8 mouse cellular contexts compared by ENCODE assay signal in the genomic region with DNA sequence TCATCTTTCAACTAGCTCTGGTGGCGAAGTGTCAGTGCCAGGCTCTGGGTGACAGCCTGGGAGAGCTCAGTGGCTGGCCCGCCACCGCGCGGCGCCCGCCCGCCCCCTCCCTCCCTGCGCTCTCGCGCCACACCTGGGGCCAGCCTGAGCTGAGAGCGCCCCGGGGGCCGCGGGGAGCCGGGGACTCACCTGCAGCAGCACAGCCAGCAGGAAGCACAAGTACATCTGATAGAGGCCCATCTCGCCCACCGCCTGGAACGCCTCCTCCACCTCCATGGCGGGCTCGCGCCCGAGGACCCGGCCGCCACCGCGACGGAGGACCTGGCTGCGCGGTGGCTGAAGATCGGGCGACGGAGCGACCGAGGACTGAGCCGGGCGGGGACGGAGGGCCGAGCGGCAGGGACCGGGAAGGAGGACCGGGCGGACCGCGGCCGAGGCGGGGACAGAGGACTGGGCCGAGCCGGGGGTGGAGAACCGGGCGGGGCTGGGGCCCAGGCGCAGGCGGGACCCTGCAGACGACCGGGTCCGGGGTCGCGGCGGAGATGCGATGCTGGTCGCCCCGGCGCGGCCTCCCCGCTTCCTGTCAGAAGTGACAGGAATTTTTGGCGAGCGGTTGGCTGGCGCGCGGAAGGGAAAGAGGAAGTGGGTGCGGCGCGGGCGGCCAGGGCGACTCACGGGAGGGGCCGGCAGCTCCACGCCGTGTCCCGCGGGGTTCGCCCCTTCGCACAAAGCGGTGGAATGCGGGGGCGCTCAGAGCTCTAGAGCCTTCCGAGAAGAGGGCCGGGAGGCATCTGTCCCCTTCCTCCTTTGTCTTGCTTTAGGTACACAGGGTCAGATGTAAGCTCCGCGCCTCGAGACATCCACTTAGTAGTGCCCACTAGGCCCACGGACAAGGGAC. TPM values are rescaled to one million over a fixed set of nuclear protein-coding genes. Genes with fewer than 3 reads are reported as not detected.
DNase-seq lines count a peak whose midpoint lies in the region; ATAC-seq and TF ChIP-seq lines count a peak whose summit lies in the region.

A gene (minus strand): TSS at position 611 of the 898 bp plus-strand sequence.

- peak within 1 kb of the TSS; percentile 55 for H3K4me3 ChIP-seq in C2C12 (ENCODE audit: insufficient read depth, poor library complexity, severe bottlenecking)
- peak within 1 kb of the TSS; percentile 84 for H3K4me3 ChIP-seq in bone marrow, adult 2 months (replicated peaks; ENCODE audit: control insufficient read depth, low read depth, low read length)
- peak within 1 kb of the TSS; percentile 63 for H3K4me3 ChIP-seq in forebrain, embryonic 11.5 days (ENCODE audit: low read depth, low read length)
- H3K4me3 ChIP-seq in heart, embryonic 16.5 days (ENCODE audit: low read length): peak within 1 kb of the TSS; percentile 83
- peak within 1 kb of the TSS; percentile 77 for H3K4me3 ChIP-seq in lung, embryonic 14.5 days (ENCODE audit: low read depth, low read length)
- H3K4me3 ChIP-seq in neural tube, embryonic 15.5 days (replicated peaks): peak within 1 kb of the TSS; percentile 85

- H3K4me1 ChIP-seq in bone marrow, adult 2 months (ENCODE audit: control insufficient read depth, insufficient read depth, low read length): no peaks in the 10 kb centered on the region; the same call in 1 of the 2 replicates
- H3K4me1 ChIP-seq in forebrain, embryonic 11.5 days (replicated peaks; ENCODE audit: control insufficient read depth, insufficient read depth, low read length): peaks cover 2% of the 10 kb centered on the region; the same call in 1 of the 2 replicates
- peaks cover 18% of the 10 kb centered on the region for H3K4me1 ChIP-seq in heart, embryonic 16.5 days (ENCODE audit: control insufficient read depth, insufficient read depth, low read length)
- H3K4me1 ChIP-seq in lung, embryonic 14.5 days (ENCODE audit: insufficient read depth): peaks cover 8% of the 10 kb centered on the region; the same call in 1 of the 2 replicates
- peaks cover 33% of the 10 kb centered on the region for H3K4me1 ChIP-seq in neural tube, embryonic 15.5 days

- H3K36me3 ChIP-seq in C2C12 (ENCODE audit: control insufficient read depth, insufficient read depth): no peaks in the 10 kb centered on the region
- no peaks in the 10 kb centered on the region for H3K36me3 ChIP-seq in forebrain, embryonic 11.5 days (ENCODE audit: control insufficient read depth, insufficient read depth, low read length)
- H3K36me3 ChIP-seq in heart, embryonic 16.5 days (ENCODE audit: control insufficient read depth, insufficient read depth): no peaks in the 10 kb centered on the region
- H3K36me3 ChIP-seq in lung, embryonic 14.5 days (ENCODE audit: insufficient read depth): no peaks in the 10 kb centered on the region
- H3K36me3 ChIP-seq in neural tube, embryonic 15.5 days: no peaks in the 10 kb centered on the region

- H3K79me3 ChIP-seq in C2C12 (ENCODE audit: low read depth): peaks cover 1% of the 10 kb centered on the region

- no peaks in the 10 kb centered on the region for H3K9me3 ChIP-seq in forebrain, embryonic 11.5 days (ENCODE audit: control insufficient read depth, low read length)
- no peaks in the 10 kb centered on the region for H3K9me3 ChIP-seq in heart, embryonic 16.5 days (replicated peaks; ENCODE audit: control insufficient read depth, low read length)
- H3K9me3 ChIP-seq in lung, embryonic 14.5 days (ENCODE audit: low read depth, low read length): no peaks in the 10 kb centered on the region
- H3K9me3 ChIP-seq in neural tube, embryonic 15.5 days (replicated peaks): no peaks in the 10 kb centered on the region

- peak within 1 kb of the TSS; percentile 77 for H3K4me2 ChIP-seq in forebrain, embryonic 11.5 days (ENCODE audit: low read depth, low read length, severe bottlenecking)
- H3K4me2 ChIP-seq in heart, embryonic 16.5 days (ENCODE audit: low read depth, low read length): peak within 1 kb of the TSS; percentile 76
- H3K4me2 ChIP-seq in lung, embryonic 14.5 days: peak within 1 kb of the TSS; percentile 76
- H3K4me2 ChIP-seq in neural tube, embryonic 15.5 days: peak within 1 kb of the TSS; percentile 82

- TF ChIP-seq CTCF in C2C12 (IDR thresholded peaks at IDR 0.05; ENCODE audit: control insufficient read depth, insufficient read depth, insufficient read length): no peak
- TF ChIP-seq CTCF in bone marrow, adult 2 months (IDR thresholded peaks at IDR 0.05; ENCODE audit: control insufficient read depth, insufficient read depth, low read length): no peak
- no peak for TF ChIP-seq CTCF in lung, embryonic 14.5 days (IDR thresholded peaks at IDR 0.05; ENCODE audit: low read depth)

- DNase-seq in forebrain, embryonic 11.5 days (ENCODE audit: low spot score): peak; percentile 80
- DNase-seq in kidney, postnatal 25 days: peak; percentile 78 to 83
- peak; percentile 82 for DNase-seq in lung, embryonic 14.5 days
- peak; percentile 43 for DNase-seq in testis, postnatal 14 days (ENCODE audit: low spot score)

- H3K79me2 ChIP-seq in C2C12 (ENCODE audit: control insufficient read depth, insufficient read depth): no peaks in the 10 kb centered on the region

- peak within 1 kb of the TSS; percentile 86 for H3K9ac ChIP-seq in forebrain, embryonic 11.5 days (ENCODE audit: low read length)
- H3K9ac ChIP-seq in heart, embryonic 16.5 days (ENCODE audit: low read length): peak within 1 kb of the TSS; percentile 94
- H3K9ac ChIP-seq in lung, embryonic 14.5 days: peak within 1 kb of the TSS; percentile 84
- peak within 1 kb of the TSS; percentile 92 for H3K9ac ChIP-seq in neural tube, embryonic 15.5 days (replicated peaks)

- ATAC-seq in forebrain, embryonic 11.5 days (replicated peaks; ENCODE audit: low FRiP score): peak; percentile 84
- ATAC-seq in heart, embryonic 16.5 days (replicated peaks; ENCODE audit: extremely low read depth, insufficient read depth, low FRiP score): peak; percentile 82
- peak; percentile 79 for ATAC-seq in lung, embryonic 14.5 days (ENCODE audit: insufficient read depth)
- ATAC-seq in neural tube, embryonic 15.5 days (ENCODE audit: low FRiP score): peak; percentile 88

- WGBS in bone marrow, adult 2 months: 1% methylated on average over 89 of the region's 92 CpGs
- WGBS in forebrain, embryonic 11.5 days: under 1% methylated on average over 76 of the region's 92 CpGs
- WGBS in heart, embryonic 16.5 days: under 1% methylated on average over 92 of the region's 92 CpGs
- WGBS in lung, embryonic 14.5 days: 1% methylated on average over 86 of the region's 92 CpGs
- WGBS in neural tube, embryonic 15.5 days: under 1% methylated on average over 60 of the region's 92 CpGs

- H3K27ac ChIP-seq in bone marrow, adult 2 months (ENCODE audit: control insufficient read depth, insufficient read depth, low read depth, low read length, poor library complexity): peak within 1 kb of the TSS; percentile 100
- H3K27ac ChIP-seq in forebrain, embryonic 11.5 days (ENCODE audit: low read depth, low read length): peak within 1 kb of the TSS; percentile 72
- H3K27ac ChIP-seq in heart, embryonic 16.5 days (ENCODE audit: low read length): peak within 1 kb of the TSS; percentile 93
- peak within 1 kb of the TSS; percentile 88 for H3K27ac ChIP-seq in lung, embryonic 14.5 days (ENCODE audit: low read depth)
- peak within 1 kb of the TSS; percentile 94 for H3K27ac ChIP-seq in neural tube, embryonic 15.5 days (replicated peaks)

- 0 out of 2 replicates have a peak, but pooled peaks have one; percentile 35 for TF ChIP-seq POLR2A in bone marrow, adult 2 months (IDR thresholded peaks at IDR 0.05; ENCODE audit: borderline replicate concordance, control insufficient read depth, low read depth, low read length)

- H3K27me3 ChIP-seq in C2C12 (ENCODE audit: control insufficient read depth, insufficient read depth, insufficient read length): no peaks in the 10 kb centered on the region
- no peaks in the 10 kb centered on the region for H3K27me3 ChIP-seq in forebrain, embryonic 11.5 days (ENCODE audit: control insufficient read depth, insufficient read depth, low read length)
- H3K27me3 ChIP-seq in heart, embryonic 16.5 days (ENCODE audit: control insufficient read depth, insufficient read depth, low read length): no peaks in the 10 kb centered on the region
- H3K27me3 ChIP-seq in lung, embryonic 14.5 days (ENCODE audit: insufficient read depth, low read length): no peaks in the 10 kb centered on the region
- no peaks in the 10 kb centered on the region for H3K27me3 ChIP-seq in neural tube, embryonic 15.5 days (replicated peaks)

- peak within 1 kb of the TSS; percentile 98 for H3ac ChIP-seq in C2C12 (ENCODE audit: control insufficient read depth, insufficient read length, low read depth)

TF ChIP-seq in C2C12, 6 proteins besides CTCF, POLR2A, EP300 and RAD21:
- TF ChIP-seq FOSL1 (IDR thresholded peaks at IDR 0.05; ENCODE audit: insufficient read depth, low read length, poor library complexity, severe bottlenecking): no peak
- no peak for TF ChIP-seq MAX (IDR thresholded peaks at IDR 0.05)
- no peak for TF ChIP-seq MYOG (IDR thresholded peaks at IDR 0.05; ENCODE audit: control insufficient read depth, extremely low read depth, insufficient read length)
- TF ChIP-seq USF1 (IDR thresholded peaks at IDR 0.05; ENCODE audit: low read depth): no peak
- no peak for TF ChIP-seq CEBPB (IDR thresholded peaks at IDR 0.05; ENCODE audit: low read depth)
- no peak for TF ChIP-seq MYOD1 (IDR thresholded peaks at IDR 0.05; ENCODE audit: control insufficient read depth, insufficient read length, low read depth)

RNA-seq across cellular contexts. Expression of the gene that starts here (rescaled TPM):
- polyA plus RNA-seq in C2C12 (2012; fragmentation: generic; extraction: Trizol): 7.9 TPM
- 8.2 and 19.1 TPM in 2 replicates for polyA plus RNA-seq in bone marrow, adult 2 months (2011; ENCODE audit: insufficient read depth, insufficient read length, low replicate concordance, missing spikeins)
- 5.5 and 5.7 TPM in 2 replicates for polyA plus RNA-seq in forebrain, embryonic 11.5 days (2014; fragmentation: Nextera tagmentation; extraction: Ambion mirVana)
- 3.5 and 4.1 TPM in 2 replicates for polyA plus RNA-seq in heart, embryonic 16.5 days (2015; fragmentation: Nextera tagmentation; extraction: Ambion mirVana)
- polyA plus RNA-seq in lung, embryonic 14.5 days (2014; fragmentation: Nextera tagmentation; extraction: Ambion mirVana): 5.1 and 5.4 TPM in 2 replicates
- polyA plus RNA-seq in neural tube, embryonic 15.5 days (2015; fragmentation: Nextera tagmentation; extraction: Ambion mirVana): 5.1 and 5.6 TPM in 2 replicates

Comparison
In these comparisons a context has a peak if more than half of its experiments do, and no peak if none do; other contexts are left out.
1. Peak in every context shown above with its lines: DNase-seq, ATAC-seq, H3K4me3 ChIP-seq and H3K27ac ChIP-seq.